ENCODE assay signal across 27 mouse cellular contexts in genomic region chr9:111088886-111089285, GRCm38 (mm10). TPM values are rescaled to one million over a fixed set of nuclear protein-coding genes. Genes with fewer than 3 reads are reported as not detected.
DNase-seq lines count a peak whose midpoint lies in the region; ATAC-seq and TF ChIP-seq lines count a peak whose summit lies in the region.
"Had no signal": no experiment of that assay in that cellular context is flagged by ENCODE, and none has a peak within 500 bp of the region (broad histone marks: within the 10 kb centered on the region; RNA-seq: fewer than 3 reads in every experiment).

No protein-coding gene starts in this region.

- no peaks in the 10 kb centered on the region for H3K9me3 ChIP-seq in heart, embryonic 13.5 days
- no peaks in the 10 kb centered on the region for H3K9me3 ChIP-seq in lung, postnatal 0 days (ENCODE audit: low read length)
- no peaks in the 10 kb centered on the region for H3K9me3 ChIP-seq in E14TG2a.4 (ENCODE audit: low read length)
- H3K9me3 ChIP-seq: forebrain, embryonic 15.5 days; G1E; hindbrain, embryonic 10.5 days; intestine, embryonic 15.5 days; midbrain, embryonic 15.5 days had no signal

- intact Hi-C loops in heart, postnatal 25 days (cut with DNase I): no loop called here

- ATAC-seq in heart, embryonic 13.5 days (ENCODE audit: extremely low read depth, insufficient number of reproducible peaks, low FRiP score, low TSS enrichment): no peak; the same call in 1 of the 2 replicates
- ATAC-seq in lung, postnatal 0 days: no peak
- ATAC-seq: forebrain, embryonic 15.5 days; hindbrain, embryonic 16.5 days; intestine, embryonic 15.5 days; midbrain, embryonic 15.5 days; Patski had no signal

- no peak for TF ChIP-seq CTCF in lung, postnatal 0 days (IDR thresholded peaks at IDR 0.05)
- TF ChIP-seq CTCF in E14TG2a.4 (conservative IDR thresholded peaks at IDR 0.05; ENCODE audit: low read length): no peak
- TF ChIP-seq CTCF in brain, embryonic 14.5 days (IDR thresholded peaks at IDR 0.05; ENCODE audit: borderline replicate concordance, extremely low read depth, insufficient read depth, insufficient read length): no peak

- WGBS in heart, embryonic 13.5 days: 42% methylated on average over 7 of the region's 7 CpGs
- 38% methylated on average over 7 of the region's 7 CpGs for WGBS in lung, postnatal 0 days

- H3K27me3 ChIP-seq in heart, embryonic 13.5 days (replicated peaks): peaks cover 10% of the 10 kb centered on the region; the same call in 1 of the 2 replicates
- no peaks in the 10 kb centered on the region for H3K27me3 ChIP-seq in lung, postnatal 0 days (replicated peaks; ENCODE audit: insufficient read depth, low read length)
- 0 out of 2 replicates have a peak, but pooled peaks cover 4% of the 10 kb centered on the region for H3K27me3 ChIP-seq in E14TG2a.4 (ENCODE audit: insufficient read depth, low read length)
- H3K27me3 ChIP-seq: forebrain, embryonic 15.5 days; intestine, embryonic 15.5 days; midbrain, embryonic 15.5 days; Patski had no signal

- TF ChIP-seq POLR2A in brain, embryonic 14.5 days (IDR thresholded peaks at IDR 0.05; ENCODE audit: borderline replicate concordance, extremely low read depth, insufficient read depth, insufficient read length, poor library complexity, severe bottlenecking): no peak

- no peak overlapping the region for H3K4me3 ChIP-seq in heart, embryonic 13.5 days
- no peak overlapping the region for H3K4me3 ChIP-seq in lung, postnatal 0 days (ENCODE audit: low read depth, low read length)
- 0 out of 2 replicates have a peak overlapping the region, but pooled peaks have one; percentile 10 for H3K4me3 ChIP-seq in E14TG2a.4 (replicated peaks; ENCODE audit: low read length)
- H3K4me3 ChIP-seq: forebrain, embryonic 15.5 days; hindbrain, embryonic 10.5 days; intestine, embryonic 15.5 days; midbrain, embryonic 15.5 days had no signal

- H3K36me3 ChIP-seq in heart, embryonic 13.5 days: no peaks in the 10 kb centered on the region
- no peaks in the 10 kb centered on the region for H3K36me3 ChIP-seq in lung, postnatal 0 days (ENCODE audit: insufficient read depth, low read length)
- no peaks in the 10 kb centered on the region for H3K36me3 ChIP-seq in E14TG2a.4 (ENCODE audit: insufficient read depth, low read length)
- H3K36me3 ChIP-seq: forebrain, embryonic 15.5 days; G1E; hindbrain, embryonic 10.5 days; intestine, embryonic 15.5 days; midbrain, embryonic 15.5 days had no signal

- peaks cover 39% of the 10 kb centered on the region for H3K4me1 ChIP-seq in heart, embryonic 13.5 days
- H3K4me1 ChIP-seq in lung, postnatal 0 days (ENCODE audit: insufficient read depth, low read depth, low read length): no peaks in the 10 kb centered on the region
- H3K4me1 ChIP-seq in E14TG2a.4 (replicated peaks; ENCODE audit: low read depth, low read length): peaks cover 43% of the 10 kb centered on the region
- H3K4me1 ChIP-seq: forebrain, embryonic 15.5 days; intestine, embryonic 15.5 days; midbrain, embryonic 15.5 days had no signal

- no peak for DNase-seq in heart, postnatal 25 days (ENCODE audit: low spot score)
- DNase-seq in lung, postnatal 0 days (ENCODE audit: low spot score): peak; percentile 54
- DNase-seq in lung, postnatal 14 days: no peak
- peak; percentile 29 for DNase-seq in brain, embryonic 14.5 days (ENCODE audit: low read depth)
- DNase-seq: adrenal gland, postnatal 10 days; cerebellum, adult 11 months; cerebellum, adult 9-10 months; gastrocnemius, postnatal 25 days; heart, adult 18-20 months; kidney, adult 2 months; kidney, postnatal 4 days; left cerebral cortex, postnatal 4 days; liver; lung, adult 2 months; right cerebral cortex, postnatal 14 days had no signal

- 0 out of 2 replicates have a peak overlapping the region, but pooled peaks have one; percentile 44 for H3K9ac ChIP-seq in heart, embryonic 13.5 days
- H3K9ac ChIP-seq in lung, postnatal 0 days (replicated peaks; ENCODE audit: low read depth): no peak overlapping the region
- H3K9ac ChIP-seq: forebrain, embryonic 15.5 days; intestine, embryonic 15.5 days; liver, embryonic 14.5 days; midbrain, embryonic 15.5 days had no signal

- no peak overlapping the region for H3K27ac ChIP-seq in heart, embryonic 13.5 days (replicated peaks)
- H3K27ac ChIP-seq in lung, postnatal 0 days (ENCODE audit: low read length): no peak overlapping the region
- H3K27ac ChIP-seq: forebrain, embryonic 15.5 days; hindbrain, embryonic 10.5 days; intestine, embryonic 15.5 days; kidney, postnatal 0 days; liver, embryonic 14.5 days; midbrain, embryonic 15.5 days had no signal

- TF ChIP-seq EP300 in lung, postnatal 0 days (IDR thresholded peaks at IDR 0.05): no peak

- H3K4me2 ChIP-seq in heart, embryonic 13.5 days: no peak overlapping the region
- H3K4me2 ChIP-seq in lung, postnatal 0 days (replicated peaks; ENCODE audit: low read depth, low read length): no peak overlapping the region
- H3K4me2 ChIP-seq: forebrain, embryonic 15.5 days; intestine, embryonic 15.5 days; midbrain, embryonic 15.5 days had no signal

RNA-seq across cellular contexts. Expression of gene Lrrfip2, which starts 28.5 kb away (rescaled TPM):
- polyA plus RNA-seq in heart, embryonic 13.5 days (2015; fragmentation: Nextera tagmentation; extraction: Ambion mirVana): 53.0 and 56.4 TPM in 2 replicates
- 10 to 100 TPM; 82.4 to 91.7 TPM for total RNA-seq in heart, postnatal 25 days (2021)
- polyA plus RNA-seq in lung, postnatal 0 days (2015; fragmentation: Nextera tagmentation; extraction: Ambion mirVana): 47.7 and 54.2 TPM in 2 replicates
- polyA plus RNA-seq in brain, embryonic 14.5 days (2012; rRNA removed): 32.9 and 41.3 TPM in 2 replicates

RNA-seq across cellular contexts. Expression of gene Ccrl2, which starts 31.6 kb away (rescaled TPM):
- 2.5 and 2.8 TPM in 2 replicates for polyA plus RNA-seq in heart, embryonic 13.5 days (2015; fragmentation: Nextera tagmentation; extraction: Ambion mirVana)
- 10 to 100 TPM in 1 of 2 experiments, 1 to 10 TPM in 1; 8.2 to 10.4 TPM for total RNA-seq in heart, postnatal 25 days (2021)
- 43.5 and 49.0 TPM in 2 replicates for polyA plus RNA-seq in lung, postnatal 0 days (2015; fragmentation: Nextera tagmentation; extraction: Ambion mirVana)
- 1.1 TPM in 2 replicates for polyA plus RNA-seq in brain, embryonic 14.5 days (2012; rRNA removed)
- polyA plus RNA-seq: C2C12 had no signal

Comparison
In these comparisons a context has a peak if more than half of its experiments do, and no peak if none do; other contexts are left out.
1. DNase-seq: peak in lung, postnatal 0 days (single experiment) and brain, embryonic 14.5 days (single experiment); none in heart, postnatal 25 days (single experiment) and lung, postnatal 14 days (single experiment).
2. RNA of gene Ccrl2, which starts 31.6 kb away (polyA plus RNA-seq): 43.5 to 49.0 TPM in lung, postnatal 0 days; 2.5 to 2.8 TPM in heart, embryonic 13.5 days and 1.1 TPM in brain, embryonic 14.5 days; every median in the first group is over 10 times any median in the second.